Mouse (Mus musculus): ENCODE results near the gene 2810408A11Rik.

The 2810408A11Rik gene

GRCm38 (mm10) chr11:69900471-69901405 is at the start of gene 2810408A11Rik, which contains the start of gene Neurl4:
2810408A11Rik (minus strand) TSS chr11:69900987.
Neurl4 (plus strand) TSS chr11:69901072.
- WGBS = 1% methylated on average over 38 of the region's 38 CpGs

- WGBS = 0% methylated on average over 14 of the region's 14 CpGs
Observed at GRCm38 (mm10) chr11:69948763-69949150, 48.0 kb upstream of the 2810408A11Rik start.

DNA sequence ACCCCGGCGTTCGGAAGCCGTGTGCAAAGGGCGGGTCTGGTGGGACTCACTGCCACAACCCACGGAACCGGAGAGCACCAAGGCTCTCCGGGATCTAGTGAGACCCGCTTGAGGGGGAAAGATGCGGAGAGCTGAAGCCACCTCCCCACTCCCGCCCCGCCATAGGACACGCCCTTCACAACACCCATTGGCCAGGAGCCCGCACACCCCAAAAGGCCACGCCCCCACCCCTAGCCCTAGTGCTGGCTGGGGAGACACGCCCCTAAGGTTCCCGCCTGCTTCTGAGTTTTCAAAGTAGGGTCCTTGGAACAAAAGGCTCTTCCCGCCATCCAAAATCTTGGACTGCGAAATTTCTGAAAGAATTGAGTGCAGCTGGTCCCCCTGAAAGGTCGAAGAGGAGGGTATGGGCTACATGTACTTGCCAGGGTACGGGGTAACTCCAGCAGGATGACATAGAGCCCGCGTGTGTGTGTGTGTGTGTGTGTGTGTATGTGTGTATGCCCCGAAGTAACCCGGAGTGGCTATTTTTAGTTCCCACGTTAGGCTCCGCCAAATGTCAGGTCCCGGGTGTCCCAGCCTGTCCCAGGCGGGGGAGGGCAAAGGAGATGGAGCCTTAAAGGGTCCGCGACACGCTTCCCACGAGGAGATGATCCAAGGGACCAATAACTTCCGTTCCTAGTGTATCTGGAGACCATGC is 47.4 kb upstream of the 2810408A11Rik start, which contains the start of gene Slc2a4:
TSS of gene Slc2a4 (minus strand) at position 123 of the 697 bp plus-strand sequence.
- 2% methylated on average over 34 of the region's 34 CpGs for WGBS

DNA sequence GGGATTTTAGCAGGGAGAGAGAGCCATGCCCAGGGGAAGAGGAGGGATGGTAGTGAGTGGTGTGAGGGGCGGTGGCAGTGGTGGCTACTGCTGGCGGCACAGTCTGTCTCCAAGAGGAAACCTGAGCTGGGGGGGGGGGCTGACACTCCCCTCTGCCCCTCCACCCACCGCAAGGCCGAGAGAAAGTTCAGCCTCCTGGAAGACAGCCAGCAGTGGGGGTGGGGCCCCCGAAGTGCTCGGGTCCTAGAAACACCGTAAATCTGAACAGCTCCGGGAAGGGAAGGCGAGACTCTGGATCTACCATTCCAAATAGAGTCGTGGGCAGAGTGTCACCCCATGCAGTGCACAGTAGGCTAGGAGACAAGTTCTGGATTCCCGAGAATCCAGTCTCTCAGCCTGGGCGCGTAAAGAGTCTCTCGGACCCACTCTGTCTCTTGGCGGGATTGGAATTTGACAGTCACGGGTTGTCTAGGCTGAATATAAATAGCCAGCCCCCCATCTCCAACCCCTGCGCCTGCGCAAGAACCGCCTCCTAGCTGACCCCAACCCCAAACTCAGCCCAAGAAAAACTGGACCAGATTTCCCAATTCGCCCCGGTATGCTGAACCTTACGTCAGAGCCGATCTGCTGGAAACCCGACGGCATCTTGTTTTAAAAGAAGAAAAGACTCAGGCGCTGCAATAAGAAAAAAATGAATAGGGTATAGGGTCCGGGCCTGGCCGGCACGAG is 46.7 kb upstream of the 2810408A11Rik start:
- 10% methylated on average over 29 of the region's 29 CpGs for WGBS

- 91% methylated on average over 18 of the region's 18 CpGs for WGBS
Observed at GRCm38 (mm10) chr11:69945997-69946891, 45.5 kb upstream of the 2810408A11Rik start.

DNA sequence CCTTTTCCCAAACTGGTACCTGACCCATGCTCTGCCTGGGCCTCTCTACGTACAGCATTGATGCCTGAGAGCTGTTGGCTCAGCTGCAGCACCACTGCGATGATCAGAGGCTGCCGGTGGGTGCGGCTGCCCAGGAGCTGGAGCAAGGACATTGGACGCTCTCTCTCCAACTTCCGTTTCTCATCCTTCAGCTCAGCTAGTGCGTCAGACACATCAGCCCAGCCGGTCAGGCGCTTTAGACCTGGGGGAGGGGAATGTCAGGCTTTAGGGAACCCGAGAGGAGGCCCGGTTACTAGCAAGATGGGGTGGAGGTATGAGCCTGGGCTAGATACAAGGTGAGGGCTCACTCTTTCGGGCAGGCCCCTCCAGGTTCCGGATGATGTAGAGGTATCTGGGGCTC is 44.4 kb upstream of the 2810408A11Rik start:
- WGBS = 89% methylated on average over 13 of the region's 13 CpGs

GRCm38 (mm10) chr11:69940962-69941361 is 40.2 kb upstream of the 2810408A11Rik start:
- 86% methylated on average over 4 of the region's 4 CpGs for WGBS

DNA sequence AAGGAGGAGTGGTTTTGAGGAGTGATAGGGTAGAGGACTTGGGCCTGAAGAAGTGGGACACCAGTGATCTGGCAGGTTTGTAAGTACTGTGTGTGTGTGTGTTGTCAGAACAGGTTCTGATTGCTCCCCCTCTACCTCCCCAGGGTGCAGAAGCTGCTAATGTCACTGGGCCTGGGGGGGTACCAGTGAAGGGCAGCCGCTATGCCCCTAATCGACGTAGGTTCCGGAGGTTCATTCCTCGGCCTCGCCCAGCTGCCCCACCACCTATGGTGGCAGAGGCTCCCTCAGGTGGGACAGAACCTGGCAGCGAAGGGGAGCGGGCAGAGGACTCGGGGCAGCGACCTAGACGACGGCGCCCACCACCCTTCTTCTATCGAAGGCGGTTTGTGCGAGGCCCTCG is 38.9 kb upstream of the 2810408A11Rik start:
- 94% methylated on average over 17 of the region's 17 CpGs for WGBS

DNA sequence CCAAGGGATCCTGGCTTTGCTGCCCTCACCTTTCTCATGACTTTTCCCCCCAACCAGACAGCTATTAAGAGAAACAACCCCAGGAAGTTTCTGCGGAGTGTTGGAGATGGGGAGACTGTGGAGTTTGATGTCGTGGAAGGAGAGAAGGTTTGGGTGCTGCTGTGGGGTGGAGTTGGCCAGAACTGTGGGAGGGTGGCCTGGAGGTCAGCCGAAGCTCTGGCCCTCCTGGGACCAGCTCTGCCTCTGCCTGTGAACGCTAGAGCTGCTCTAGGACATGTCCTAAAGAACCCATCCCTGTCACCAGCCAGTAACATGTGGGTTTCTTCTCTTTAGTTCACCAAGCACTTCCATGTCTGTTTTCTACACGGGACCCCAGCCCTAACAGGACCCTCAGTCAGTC is 38.4 kb upstream of the 2810408A11Rik start:
- WGBS = 77% methylated on average over 5 of the region's 5 CpGs

- WGBS = 58% methylated on average over 9 of the region's 9 CpGs
Observed at GRCm38 (mm10) chr11:69938401-69938979, 37.7 kb upstream of the 2810408A11Rik start.

DNA sequence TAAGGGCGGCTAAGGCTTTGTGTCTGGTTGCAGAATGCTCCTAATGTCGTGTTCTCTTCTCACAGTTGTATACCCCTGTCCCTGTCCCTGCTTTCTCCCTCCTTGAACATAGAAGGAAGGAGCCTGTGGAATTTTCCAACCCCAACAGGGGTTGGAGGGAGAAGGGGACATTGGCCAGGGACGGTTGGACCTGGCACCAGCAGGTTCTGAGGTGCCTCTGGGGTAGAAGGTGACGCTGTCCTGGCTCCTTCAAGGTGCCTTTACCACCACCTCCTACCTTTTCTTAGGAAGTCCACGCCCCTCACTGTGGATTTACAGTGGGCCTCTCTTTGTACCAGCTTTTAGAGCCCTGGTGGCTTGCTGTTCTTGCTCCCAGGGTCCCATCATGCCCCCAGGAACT is 37.0 kb upstream of the 2810408A11Rik start:
- 84% methylated on average over 5 of the region's 5 CpGs for WGBS

- WGBS = 36% methylated on average over 4 of the region's 4 CpGs
Observed at GRCm38 (mm10) chr11:69937385-69937784, 36.6 kb upstream of the 2810408A11Rik start.

GRCm38 (mm10) chr11:69936714-69937347 is 36.0 kb upstream of the 2810408A11Rik start:
- WGBS = 39% methylated on average over 9 of the region's 9 CpGs

- WGBS = 3% methylated on average over 27 of the region's 30 CpGs
Observed at GRCm38 (mm10) chr11:69936156-69936555, 35.4 kb upstream of the 2810408A11Rik start.

DNA sequence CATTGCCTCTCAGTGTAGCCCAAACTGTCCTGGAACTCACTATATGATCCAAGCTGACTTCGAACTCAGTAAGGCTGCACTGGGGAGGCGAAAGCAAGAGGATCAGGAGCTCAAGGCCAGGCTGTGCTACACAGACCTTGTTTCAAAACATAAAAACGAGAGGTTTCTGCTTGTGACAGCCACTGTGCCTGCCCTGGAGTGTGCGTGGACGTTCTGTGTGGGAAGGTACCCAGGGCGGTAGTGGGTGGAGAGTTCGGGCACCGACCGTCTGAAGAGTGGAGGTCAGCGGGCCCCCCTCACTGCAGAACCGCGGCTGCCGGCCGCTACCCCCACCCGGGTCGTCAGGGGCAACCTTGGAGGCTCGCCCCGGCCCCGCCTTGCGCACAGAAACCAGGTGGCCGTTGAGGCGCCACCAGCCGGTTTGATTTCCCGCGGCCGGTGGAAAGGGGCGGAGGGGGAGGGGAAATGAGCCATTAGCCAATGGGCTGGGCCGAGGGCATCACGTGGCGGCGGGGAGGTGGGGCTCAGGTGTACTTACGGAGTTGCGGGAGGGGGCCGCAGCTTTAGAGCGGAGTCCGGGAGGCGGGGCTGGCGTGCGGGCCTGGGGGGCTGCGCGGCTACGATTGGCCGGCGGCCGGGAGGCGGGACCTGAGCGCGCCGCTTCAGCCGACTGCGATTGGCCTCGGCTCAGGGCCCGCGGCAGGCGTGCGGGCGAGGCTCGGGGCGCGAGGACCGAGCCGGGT is 34.5 kb upstream of the 2810408A11Rik start, which contains the start of gene Ybx2:
TSS of gene Ybx2 (plus strand) at position 660 of the 743 bp plus-strand sequence.
- 2% methylated on average over 62 of the region's 62 CpGs for WGBS

GRCm38 (mm10) chr11:69934681-69935080 is 33.9 kb upstream of the 2810408A11Rik start:
- WGBS = 18% methylated on average over 6 of the region's 6 CpGs

GRCm38 (mm10) chr11:69934169-69934568 is 33.4 kb upstream of the 2810408A11Rik start:
- WGBS = under 1% methylated on average over 18 of the region's 18 CpGs

DNA sequence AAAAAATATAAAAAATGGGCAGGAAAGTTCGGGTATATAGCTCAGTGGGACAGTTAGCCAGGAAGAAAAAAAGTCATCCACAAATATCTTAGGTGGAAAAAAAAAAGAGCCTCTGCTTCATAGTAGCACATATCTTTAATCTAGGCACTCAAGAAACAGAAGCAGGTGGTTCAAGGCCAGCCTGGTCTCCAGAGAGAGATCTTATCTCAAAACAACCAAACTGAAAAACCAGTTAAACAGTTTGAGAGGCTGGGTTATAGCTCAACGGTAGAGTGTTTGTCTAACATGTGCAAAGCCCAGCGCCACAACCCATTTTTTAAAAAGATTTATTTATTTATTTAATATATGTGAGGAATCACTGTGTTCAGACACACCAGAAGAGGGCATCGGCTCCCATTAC is 32.3 kb upstream of the 2810408A11Rik start:
- 67% methylated on average over 4 of the region's 4 CpGs for WGBS

DNA sequence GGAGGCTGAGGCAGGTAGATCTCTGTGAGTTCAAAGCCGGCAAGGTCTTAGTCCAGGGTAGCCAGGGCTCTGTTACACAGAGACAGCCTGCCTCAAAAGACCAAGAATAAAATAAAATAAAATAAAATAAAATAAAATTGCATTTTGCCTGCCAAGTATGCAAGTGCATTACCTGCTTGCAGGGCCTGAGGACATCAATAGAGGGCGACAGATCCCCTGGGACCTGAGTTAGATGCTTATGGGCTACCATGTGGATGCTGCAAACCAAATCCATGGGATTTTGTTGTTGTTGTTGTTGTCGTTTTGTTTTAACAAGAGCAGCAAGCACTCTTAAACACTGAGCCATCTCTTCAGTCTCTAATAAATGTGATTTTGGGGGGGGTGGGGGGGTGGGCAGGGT is 31.5 kb upstream of the 2810408A11Rik start:
- 36% methylated on average over 3 of the region's 3 CpGs for WGBS
